Mouse (Mus musculus) thymus, postnatal 0 days (tissue): ENCODE data around the gene Nhlrc3. TPM values are rescaled to one million over a fixed set of nuclear protein-coding genes. Genes with fewer than 3 reads are reported as not detected.
A peak's percentile ranks its signal among the peaks of the same experiment; 100 is the strongest.

Experiments
- DNase-seq: peaks from one replicate; pipeline ENCODE4 v3.0.0-alpha.2; 2015; ENCODE audit warnings: low spot score
- polyA plus RNA-seq: library from polyadenylated mRNA; unstranded; fragments of >200 nt; fragmentation: Nextera tagmentation; extraction: Ambion mirVana; gene quantifications from 2 replicates; pipeline ENCODE4 v1.2.1, GENCODE M21; 2015

Gene Nhlrc3
- polyA plus RNA-seq = 6.3 and 6.7 TPM in 2 replicates

- peak; percentile 95 for DNase-seq
These were observed at the start of gene Nhlrc3, which contains the start of gene Proser1 for GRCm38 (mm10) chr3:53463046-53463764. Gene Nhlrc3 (minus strand): TSS chr3:53463332. Gene Proser1 (plus strand): TSS chr3:53463666.

DNA sequence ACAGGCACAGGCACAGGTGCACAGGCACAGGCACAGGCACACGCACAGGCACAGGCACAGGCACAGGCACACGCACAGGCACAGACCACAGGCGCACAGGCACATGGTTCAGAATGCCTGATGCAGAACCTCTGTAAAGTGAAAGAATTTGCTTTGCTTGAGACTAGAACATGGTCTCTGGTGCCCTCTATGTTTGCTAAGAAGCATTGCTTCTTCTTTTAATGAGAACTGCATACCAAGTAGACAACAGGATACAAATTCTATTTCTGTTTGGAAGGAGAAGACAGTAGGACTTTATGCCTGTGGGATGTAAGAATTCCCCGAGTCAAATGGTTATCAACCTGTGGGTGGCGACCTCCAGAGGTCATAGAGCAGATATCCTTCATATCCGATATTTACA, 39.3 kb upstream of the Nhlrc3 start:
- no peak for DNase-seq

DNA sequence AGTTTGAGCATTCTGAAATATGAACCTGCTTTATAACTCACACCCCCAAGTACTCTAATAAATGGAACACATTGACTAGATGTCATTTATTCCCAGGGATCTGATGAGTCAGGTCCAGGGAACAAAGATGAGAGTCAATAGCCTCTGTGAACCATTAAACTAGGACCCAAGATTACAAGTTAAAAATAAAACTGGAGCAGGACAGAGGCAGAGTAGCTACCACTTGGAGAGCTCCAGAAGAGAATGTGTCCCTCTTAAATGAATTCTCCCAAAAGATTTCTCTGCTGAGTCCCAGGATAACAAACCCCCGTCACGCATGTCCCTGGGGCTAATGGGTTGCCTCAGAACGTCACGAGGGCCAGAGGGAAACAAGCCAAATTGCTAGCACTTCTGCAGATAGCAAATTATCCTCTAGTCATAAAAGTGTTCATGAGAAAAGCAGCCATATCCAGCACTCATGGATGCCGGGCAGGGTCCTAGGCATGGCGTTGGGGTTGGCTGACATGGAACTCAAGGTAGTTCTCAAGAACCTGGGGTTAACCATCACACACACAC, 35.3 kb upstream of the Nhlrc3 start:
- DNase-seq = no peak

- DNase-seq = no peak
These were observed 25.2 kb upstream of the Nhlrc3 start, which contains the start of gene Stoml3 for GRCm38 (mm10) chr3:53488353-53488752. Gene Stoml3 (plus strand): TSS chr3:53488653.

DNA sequence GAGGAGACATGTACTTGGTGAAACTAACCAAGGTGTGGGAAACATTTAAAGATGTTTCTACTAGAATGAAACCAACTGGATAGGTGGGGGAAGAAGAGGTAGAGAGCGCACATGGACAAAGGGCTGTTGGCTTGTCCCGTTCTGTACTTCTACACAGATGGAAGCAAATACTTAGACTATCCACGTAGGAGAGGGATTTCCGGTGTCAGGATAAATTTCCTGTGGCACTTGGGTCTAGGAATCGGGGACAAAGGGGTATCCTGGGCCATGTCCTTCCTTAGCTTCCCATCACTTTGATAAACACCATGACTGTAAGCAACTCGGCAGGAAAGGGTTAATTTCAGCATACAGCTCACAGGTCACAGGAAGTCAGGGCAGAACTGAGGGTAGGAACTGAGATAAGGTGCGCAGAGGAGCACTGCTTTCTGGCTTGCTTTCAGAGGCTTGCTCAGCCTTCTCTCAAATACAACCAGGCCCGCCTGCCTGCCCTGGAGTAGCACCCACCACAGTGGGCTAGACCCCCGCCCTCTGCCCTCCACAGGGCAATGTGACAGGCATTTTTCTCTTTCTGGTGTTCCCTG, 24.0 kb upstream of the Nhlrc3 start:
- DNase-seq = peak; percentile 8

- no peak for DNase-seq
These were observed 23.4 kb upstream of the Nhlrc3 start for GRCm38 (mm10) chr3:53486561-53486960.

DNA sequence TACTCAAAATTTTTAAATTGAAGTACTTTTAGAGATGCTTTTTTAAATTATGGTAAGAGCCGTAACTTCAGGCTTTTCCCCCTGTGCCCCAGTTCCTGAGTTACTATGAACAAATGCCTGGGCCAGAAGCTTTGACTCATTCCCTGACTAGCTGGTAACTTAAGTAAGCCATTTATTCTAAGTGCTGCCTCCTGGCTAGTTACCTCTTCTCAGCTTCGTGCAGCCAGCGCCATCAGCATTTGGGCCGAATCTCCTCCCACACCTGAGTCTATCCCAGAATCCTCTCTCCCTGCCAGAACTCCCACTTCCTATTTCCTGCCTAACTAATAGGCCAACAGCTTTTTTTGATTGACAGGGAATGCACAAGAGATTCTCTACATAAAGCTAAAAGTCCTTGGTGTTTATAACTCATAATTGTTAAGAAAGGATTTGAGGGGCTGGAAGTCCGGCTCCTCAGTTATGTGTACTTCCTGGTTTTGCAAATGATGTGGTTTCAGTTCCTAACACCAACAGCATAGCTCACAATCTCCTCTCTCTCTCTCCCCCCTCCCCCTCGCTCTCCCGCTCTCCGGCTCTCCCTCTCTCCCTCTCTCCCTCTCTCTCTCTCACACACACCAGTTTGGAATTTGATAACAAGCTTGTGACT, 20.4 kb upstream of the Nhlrc3 start:
- DNase-seq = no peak

GRCm38 (mm10) chr3:53478419-53479046, 15.4 kb upstream of the Nhlrc3 start:
- no peak for DNase-seq

DNA sequence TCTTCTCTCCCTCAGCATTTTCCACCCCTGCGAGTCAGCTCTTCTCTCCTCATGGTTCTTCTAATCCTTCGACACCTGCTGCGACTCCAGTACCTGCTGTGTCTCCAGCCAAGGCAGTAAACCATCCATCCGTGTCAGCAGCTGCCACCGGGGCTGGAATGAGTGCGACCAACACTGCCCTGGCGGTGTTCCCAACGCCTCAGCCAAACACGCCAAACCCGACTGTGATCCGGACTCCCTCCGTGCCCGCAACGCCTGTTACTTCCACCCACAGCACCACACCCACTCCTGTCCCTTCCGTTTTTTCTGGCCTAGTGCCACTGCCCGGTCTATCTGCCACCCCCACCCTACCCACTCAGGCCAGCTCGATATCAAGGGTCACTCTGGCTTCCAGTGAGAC, 14.3 kb upstream of the Nhlrc3 start:
- no peak for DNase-seq

- DNase-seq = peak; percentile 17
These were observed 12.8 kb upstream of the Nhlrc3 start for GRCm38 (mm10) chr3:53475889-53476288.

GRCm38 (mm10) chr3:53474179-53474578, 11.0 kb upstream of the Nhlrc3 start:
- DNase-seq = no peak

- no peak for DNase-seq
These were observed 8.9 kb upstream of the Nhlrc3 start for GRCm38 (mm10) chr3:53472061-53472460.

DNA sequence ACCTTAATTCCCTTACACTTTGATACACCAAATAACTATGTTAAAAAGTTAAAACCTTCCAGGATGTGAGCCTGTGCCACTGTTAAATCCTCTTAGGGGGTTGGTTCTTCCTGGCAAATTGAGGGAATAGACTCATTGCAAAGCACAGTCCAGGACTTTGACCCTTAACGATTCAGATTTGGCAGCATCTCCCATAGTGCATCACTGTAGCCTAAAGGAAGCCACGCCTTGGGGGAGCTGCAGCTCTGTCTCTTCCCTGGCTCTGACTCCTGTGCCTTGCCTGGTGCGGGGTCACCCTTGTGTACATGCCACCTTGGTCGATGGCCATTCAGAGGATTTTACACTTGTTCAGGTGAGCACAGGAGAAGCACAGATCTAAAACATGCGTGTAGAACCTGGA, 6.5 kb upstream of the Nhlrc3 start:
- no peak for DNase-seq

DNA sequence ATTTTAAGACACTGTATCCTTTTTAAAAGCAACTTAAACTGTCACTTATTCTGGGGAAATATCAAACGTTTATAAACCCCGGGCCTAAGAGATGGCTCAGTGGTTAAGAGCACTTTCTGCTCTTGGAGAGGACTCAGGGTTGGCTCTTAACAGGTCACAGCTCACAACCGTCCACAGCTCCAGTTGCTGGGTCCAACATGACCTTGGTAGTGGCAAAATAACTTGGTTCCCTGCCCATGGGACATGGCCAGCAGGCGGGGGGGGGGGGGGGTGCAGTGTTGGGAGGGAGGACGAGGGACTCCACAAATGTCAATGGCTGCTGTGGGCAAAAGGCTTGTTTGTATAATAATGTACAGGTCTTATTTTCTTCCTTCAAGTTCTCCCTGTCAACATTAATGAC, 4.2 kb upstream of the Nhlrc3 start:
- DNase-seq = no peak

GRCm38 (mm10) chr3:53466481-53466880, 3.3 kb upstream of the Nhlrc3 start:
- DNase-seq = no peak

DNA sequence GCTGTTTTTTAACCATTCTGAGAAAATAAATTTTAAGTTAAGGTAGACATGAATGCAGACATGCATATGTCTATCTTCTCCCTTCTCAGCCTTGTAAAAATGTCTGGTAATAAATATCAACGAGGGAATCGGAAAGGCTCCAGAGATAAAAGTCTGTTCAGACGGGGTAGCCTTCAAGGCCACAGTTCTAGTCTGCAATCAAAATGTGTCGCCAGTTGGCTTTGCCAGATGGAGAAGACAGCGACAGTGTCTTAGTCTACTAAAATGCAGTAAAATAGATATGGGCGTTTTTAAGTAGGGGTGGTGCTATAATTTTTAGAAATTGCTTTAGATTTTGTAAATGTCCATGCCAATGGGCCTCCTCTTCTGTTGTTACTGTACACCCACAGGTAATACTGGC, 2.2 kb upstream of the Nhlrc3 start:
- DNase-seq = no peak

GRCm38 (mm10) chr3:53464146-53464698, 1.1 kb upstream of the Nhlrc3 start:
- DNase-seq = no peak

DNA sequence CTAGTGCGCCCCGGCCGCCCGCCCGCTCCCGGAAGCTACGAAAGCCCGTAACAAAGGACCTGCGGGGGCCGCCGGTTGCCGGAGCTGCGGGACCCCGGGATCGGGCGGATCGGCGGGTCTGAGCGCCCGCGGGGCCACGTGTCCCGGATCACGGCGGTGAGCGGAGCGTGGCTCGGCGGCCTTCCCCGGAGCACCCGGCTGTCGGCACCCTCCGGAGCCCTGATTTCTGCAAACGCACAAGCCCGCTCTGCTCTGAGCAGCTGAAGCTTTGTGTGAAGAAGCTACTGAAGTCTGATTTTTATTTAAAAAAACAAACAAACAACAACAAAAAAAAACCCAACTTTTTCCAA, 608 bp upstream of the Nhlrc3 start:
- no peak for DNase-seq

DNA sequence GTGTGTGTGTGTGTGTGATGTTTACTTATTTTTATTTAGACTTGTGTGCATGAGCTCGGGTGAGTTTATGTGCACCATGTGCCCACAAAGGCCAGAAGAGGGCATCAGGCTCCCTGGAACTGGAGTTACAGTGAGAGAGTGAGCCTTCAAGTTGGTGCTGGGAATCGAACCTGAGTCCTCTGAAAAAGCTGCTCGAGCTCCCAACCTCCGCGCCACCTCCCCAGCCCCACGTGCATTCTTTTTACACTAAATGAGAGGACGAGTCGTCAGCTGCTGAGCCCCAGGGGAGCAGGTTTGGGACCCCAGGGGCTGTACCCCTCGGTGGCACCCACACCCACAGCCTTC, 459 bp downstream of the Nhlrc3 start:
- no peak for DNase-seq

- DNase-seq = no peak
These were observed 3.0 kb downstream of the Nhlrc3 start for GRCm38 (mm10) chr3:53460106-53460505.

- DNase-seq = no peak
These were observed 5.4 kb downstream of the Nhlrc3 start for GRCm38 (mm10) chr3:53457750-53458149.

DNA sequence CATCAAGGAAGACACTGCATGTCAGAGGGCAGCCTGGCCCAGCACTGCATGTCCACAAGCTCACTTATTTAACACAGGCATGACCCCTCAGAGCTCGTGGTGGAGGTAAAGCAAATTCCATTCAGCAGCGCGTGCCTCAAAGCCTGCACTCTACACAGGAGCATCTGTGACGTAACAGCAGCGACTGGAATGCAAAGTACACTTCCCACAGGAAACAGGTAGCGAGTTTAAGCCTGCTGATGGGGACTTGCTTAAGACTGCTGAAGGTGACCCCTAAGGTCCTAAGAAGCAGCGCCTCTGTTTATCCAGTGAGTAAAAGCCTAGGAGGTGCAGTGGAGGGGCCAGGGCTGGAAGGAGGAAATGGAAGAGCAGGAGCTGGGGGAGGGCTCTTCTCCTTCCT, 8.1 kb downstream of the Nhlrc3 start:
- DNase-seq = no peak
